Mouse (Mus musculus): ENCODE results near the gene Brms1l. TPM values are rescaled to one million over a fixed set of nuclear protein-coding genes. Genes with fewer than 3 reads are reported as not detected.

The Brms1l gene
- polyA plus RNA-seq, 1 experiment from 2014 or later: 45.3 TPM

DNA sequence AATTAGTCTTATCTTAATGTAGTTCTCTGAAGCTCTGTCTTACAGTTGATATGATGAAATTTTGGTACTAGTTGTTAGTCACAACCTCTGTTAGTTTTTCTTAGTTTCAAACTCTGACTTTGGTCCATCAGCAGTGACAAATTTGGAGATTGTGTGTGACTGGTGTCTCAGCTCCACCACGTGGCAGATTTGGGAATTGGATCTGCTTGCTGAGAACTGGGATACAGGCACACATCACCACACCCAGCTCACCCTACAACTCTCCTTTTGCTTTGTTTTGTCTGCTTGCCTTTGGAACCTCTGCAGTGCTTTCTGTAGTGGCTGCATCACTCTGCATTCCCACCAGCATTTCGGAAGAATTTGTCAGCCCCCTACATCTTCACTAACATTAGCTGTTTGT is 5.0 kb upstream of the Brms1l start:
- Histone ChIP-seq H3K27me3 (replicated peaks; ENCODE audit: low read depth, poor library complexity, severe bottlenecking) (no peaks in the 10 kb centered on the region), H3K4me3 (no peak overlapping the region), H3K36me3 (replicated peaks) (no peaks in the 10 kb centered on the region), H3K4me1 (no peaks in the 10 kb centered on the region; the same call in 1 of the 2 replicates), H3K9me3 (no peaks in the 10 kb centered on the region), H3K27ac (replicated peaks) (no peak overlapping the region)
- 24% methylated on average over 2 of the region's 2 CpGs for WGBS
- DNase-seq (ENCODE audit: low spot score): peak; percentile 58

DNA sequence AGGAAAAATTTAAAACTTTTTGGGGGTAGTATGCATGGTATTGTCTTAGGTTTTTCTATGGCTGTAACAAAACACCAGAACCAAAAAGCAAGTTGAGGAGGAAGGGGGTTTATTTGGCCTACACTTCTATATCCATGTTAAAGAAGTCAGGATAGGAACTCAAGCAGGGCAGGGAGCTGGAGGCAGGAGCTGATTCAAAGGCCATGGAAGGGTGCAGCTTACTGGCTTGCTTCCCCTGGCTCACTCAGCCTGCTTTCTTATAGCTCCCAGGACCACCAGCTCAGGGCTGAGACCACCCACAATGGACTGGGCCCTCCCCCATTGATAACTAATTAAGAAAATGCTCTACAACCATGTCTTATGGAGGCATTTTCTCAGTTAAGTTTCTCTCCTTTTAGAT is 3.2 kb upstream of the Brms1l start:
- no peaks in the 10 kb centered on the region for H3K36me3 ChIP-seq (replicated peaks)
- no peak for DNase-seq (ENCODE audit: low spot score)
- H3K4me1 ChIP-seq: peaks cover 10% of the 10 kb centered on the region
- H3K27me3 ChIP-seq (replicated peaks; ENCODE audit: low read depth, poor library complexity, severe bottlenecking): no peaks in the 10 kb centered on the region
- no peak overlapping the region for H3K27ac ChIP-seq (replicated peaks)
- H3K9me3 ChIP-seq: no peaks in the 10 kb centered on the region
- no peak overlapping the region for H3K4me3 ChIP-seq

DNA sequence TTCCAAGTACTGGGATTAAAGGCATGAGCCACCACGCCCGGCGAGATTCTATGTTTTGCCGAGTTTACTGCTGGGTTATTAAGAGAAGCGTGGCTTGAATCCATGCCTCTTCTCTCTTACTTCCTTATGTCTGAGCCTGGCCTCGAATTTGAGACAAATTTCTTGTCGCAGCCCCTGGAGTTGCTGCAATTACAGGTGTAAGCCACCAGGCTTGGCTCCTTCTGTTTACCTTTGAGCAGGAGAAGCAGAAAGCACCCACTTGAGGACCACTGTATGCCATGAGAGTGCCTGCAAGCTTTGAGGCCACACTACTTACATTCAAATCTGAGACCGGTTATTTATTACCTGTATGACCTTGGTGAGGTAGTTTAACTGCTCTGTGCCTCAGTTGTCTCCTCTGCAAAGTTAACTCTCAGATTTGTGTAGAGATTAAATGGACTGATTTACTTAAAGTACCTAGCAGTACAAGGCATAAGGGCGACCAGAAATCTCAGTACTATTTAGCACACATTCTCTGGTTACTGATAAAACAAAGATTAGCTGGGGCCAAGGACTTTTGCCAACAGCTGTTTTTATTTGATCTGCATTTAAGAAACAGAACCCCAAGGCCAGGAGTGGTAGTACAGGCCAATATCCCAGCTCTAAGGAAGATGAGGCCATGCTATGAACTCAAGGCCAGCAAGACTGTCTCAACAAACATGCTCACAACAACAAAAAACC is 2.1 kb upstream of the Brms1l start:
- Histone ChIP-seq H3K4me1 (peaks cover 12% of the 10 kb centered on the region), H3K27me3 (replicated peaks; ENCODE audit: low read depth, poor library complexity, severe bottlenecking) (no peaks in the 10 kb centered on the region), H3K36me3 (replicated peaks) (peaks cover 3% of the 10 kb centered on the region; the same call in 1 of the 2 replicates), H3K27ac (replicated peaks) (no peak overlapping the region), H3K4me3 (no peak overlapping the region), H3K9me3 (no peaks in the 10 kb centered on the region)
- no peak for DNase-seq (ENCODE audit: low spot score)
- WGBS: 68% methylated on average over 9 of the region's 9 CpGs

DNA sequence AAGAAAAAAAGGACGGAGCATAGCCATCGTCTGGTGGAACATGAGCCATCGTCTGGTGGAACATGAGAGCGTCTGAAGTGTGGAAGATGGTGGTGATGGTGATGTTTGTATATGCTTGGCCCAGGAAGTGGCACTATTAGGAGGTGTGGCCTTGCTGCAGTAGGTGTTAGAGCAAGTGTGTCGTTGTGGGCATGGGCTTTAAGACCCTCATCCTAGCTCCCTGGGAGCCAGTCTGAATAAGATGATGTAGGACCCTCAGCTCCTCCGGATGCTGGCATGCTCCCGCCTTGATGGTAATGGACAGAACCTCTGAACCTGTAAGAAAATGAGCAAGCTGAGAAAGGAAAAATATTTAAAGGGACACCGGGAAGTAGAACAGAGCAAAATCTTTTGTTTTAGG is 1.2 kb upstream of the Brms1l start:
- H3K4me1 ChIP-seq: peaks cover 12% of the 10 kb centered on the region
- H3K4me3 ChIP-seq: no peak overlapping the region
- no peaks in the 10 kb centered on the region for H3K27me3 ChIP-seq (replicated peaks; ENCODE audit: low read depth, poor library complexity, severe bottlenecking)
- 0 out of 2 replicates have a peak overlapping the region, but pooled peaks have one; percentile 45 for H3K27ac ChIP-seq (replicated peaks)
- no peaks in the 10 kb centered on the region for H3K9me3 ChIP-seq
- DNase-seq (ENCODE audit: low spot score): no peak
- WGBS: 87% methylated on average over 8 of the region's 8 CpGs
- peaks cover 7% of the 10 kb centered on the region; the same call in 1 of the 2 replicates for H3K36me3 ChIP-seq (replicated peaks)

DNA sequence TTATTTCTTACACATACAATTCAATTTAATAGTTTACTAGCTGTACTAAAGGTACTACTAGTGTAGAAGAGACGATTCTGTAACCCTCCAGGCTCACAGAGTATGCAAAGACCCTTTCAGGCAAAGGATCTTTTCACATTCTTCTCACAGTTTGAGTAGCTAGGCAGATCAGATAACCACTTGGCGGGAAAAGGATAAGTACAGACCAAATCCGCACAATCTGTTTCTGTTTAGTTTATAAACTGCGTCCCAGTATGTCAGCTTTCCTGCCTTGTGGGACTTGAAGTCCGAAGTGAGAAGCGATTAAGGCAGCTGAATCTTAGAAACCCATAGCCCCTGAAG is 296 bp upstream of the Brms1l start:
- DNase-seq (ENCODE audit: low spot score): no peak
- Histone ChIP-seq H3K27me3 (replicated peaks; ENCODE audit: low read depth, poor library complexity, severe bottlenecking) (no peaks in the 10 kb centered on the region), H3K4me3 (peak overlapping the region; percentile 86), H3K27ac (replicated peaks) (peak overlapping the region; percentile 92), H3K4me1 (peaks cover 12% of the 10 kb centered on the region), H3K36me3 (replicated peaks) (peaks cover 13% of the 10 kb centered on the region), H3K9me3 (no peaks in the 10 kb centered on the region)
- under 1% methylated on average over 6 of the region's 6 CpGs for WGBS

DNA sequence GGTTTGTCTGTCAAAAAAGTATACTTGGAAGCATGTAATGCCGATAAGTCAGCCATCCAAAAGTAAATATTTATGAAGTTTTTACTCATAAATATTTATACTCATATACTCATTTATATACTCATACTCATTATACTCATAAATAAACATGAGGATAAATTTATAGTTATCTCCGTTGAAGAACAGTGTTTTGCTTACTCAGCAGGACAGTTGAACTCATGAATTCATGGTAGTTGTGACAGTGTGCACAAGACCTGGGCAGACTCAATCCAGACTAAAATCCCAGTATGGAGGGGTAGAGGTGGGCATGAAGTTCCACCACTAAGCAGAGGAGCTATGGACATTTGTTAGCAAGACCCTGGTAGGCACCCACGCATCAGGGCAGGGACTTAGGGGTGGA is 1.4 kb downstream of the Brms1l start:
- DNase-seq (ENCODE audit: low spot score): no peak
- Histone ChIP-seq H3K27ac (replicated peaks) (no peak overlapping the region), H3K9me3 (no peaks in the 10 kb centered on the region), H3K4me1 (peaks cover 12% of the 10 kb centered on the region), H3K4me3 (peak overlapping the region; percentile 86; the same call in 1 of the 2 replicates), H3K27me3 (replicated peaks; ENCODE audit: low read depth, poor library complexity, severe bottlenecking) (no peaks in the 10 kb centered on the region), H3K36me3 (replicated peaks) (peaks cover 26% of the 10 kb centered on the region)
- 88% methylated on average over 3 of the region's 3 CpGs for WGBS

DNA sequence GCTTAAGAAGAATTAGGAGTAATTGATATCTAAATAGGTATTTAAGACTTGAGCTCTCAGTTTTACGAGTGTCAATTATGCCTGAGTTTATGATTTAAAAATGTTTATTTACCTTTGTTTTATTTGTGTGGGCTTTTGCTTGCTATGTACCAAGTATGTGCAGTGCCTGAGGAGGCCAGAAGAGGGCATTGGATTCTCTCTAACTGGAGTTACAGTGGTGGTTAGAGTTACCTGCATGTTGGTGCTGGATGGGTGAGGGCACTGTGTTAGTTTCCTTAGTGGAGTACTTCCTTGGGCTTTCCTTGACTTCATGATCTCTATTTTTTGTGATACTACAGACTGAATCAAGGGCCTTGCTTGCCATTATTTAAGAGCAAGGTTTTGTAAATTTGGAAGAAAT is 10.6 kb downstream of the Brms1l start:
- DNase-seq (ENCODE audit: low spot score): peak; percentile 43
- H3K4me1 ChIP-seq: no peaks in the 10 kb centered on the region
- WGBS: 66% methylated on average over 1 of the region's 1 CpGs
- no peaks in the 10 kb centered on the region; the same call in 1 of the 2 replicates for H3K9me3 ChIP-seq
- no peak overlapping the region for H3K27ac ChIP-seq (replicated peaks)
- no peaks in the 10 kb centered on the region for H3K27me3 ChIP-seq (replicated peaks; ENCODE audit: low read depth, poor library complexity, severe bottlenecking)
- H3K36me3 ChIP-seq (replicated peaks): peaks cover 75% of the 10 kb centered on the region
- no peak overlapping the region for H3K4me3 ChIP-seq

DNA sequence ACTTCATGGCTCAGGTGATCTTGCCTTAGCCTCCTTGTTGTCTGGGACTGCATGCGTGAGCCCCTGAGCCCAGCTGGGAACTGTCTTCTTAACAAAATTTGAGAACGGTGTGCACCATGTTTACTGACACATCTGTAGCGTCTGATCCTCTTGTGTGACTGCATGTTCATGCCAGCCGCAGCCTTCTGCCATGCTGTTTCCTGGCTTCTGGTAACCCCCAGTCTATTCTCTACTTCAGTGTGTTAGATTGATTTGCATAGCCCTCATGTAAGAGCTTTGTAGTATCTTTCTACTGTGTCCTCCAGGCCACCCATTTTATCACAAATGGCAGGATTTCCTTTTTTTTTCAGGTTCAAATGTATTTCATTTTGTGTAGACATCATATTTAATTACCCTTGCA is 11.7 kb downstream of the Brms1l start:
- Histone ChIP-seq H3K4me1 (no peaks in the 10 kb centered on the region), H3K27ac (replicated peaks) (no peak overlapping the region), H3K36me3 (replicated peaks) (peaks cover 75% of the 10 kb centered on the region), H3K27me3 (replicated peaks; ENCODE audit: low read depth, poor library complexity, severe bottlenecking) (no peaks in the 10 kb centered on the region), H3K4me3 (no peak overlapping the region), H3K9me3 (no peaks in the 10 kb centered on the region; the same call in 1 of the 2 replicates)
- no peak for DNase-seq (ENCODE audit: low spot score)
- 95% methylated on average over 4 of the region's 4 CpGs for WGBS

DNA sequence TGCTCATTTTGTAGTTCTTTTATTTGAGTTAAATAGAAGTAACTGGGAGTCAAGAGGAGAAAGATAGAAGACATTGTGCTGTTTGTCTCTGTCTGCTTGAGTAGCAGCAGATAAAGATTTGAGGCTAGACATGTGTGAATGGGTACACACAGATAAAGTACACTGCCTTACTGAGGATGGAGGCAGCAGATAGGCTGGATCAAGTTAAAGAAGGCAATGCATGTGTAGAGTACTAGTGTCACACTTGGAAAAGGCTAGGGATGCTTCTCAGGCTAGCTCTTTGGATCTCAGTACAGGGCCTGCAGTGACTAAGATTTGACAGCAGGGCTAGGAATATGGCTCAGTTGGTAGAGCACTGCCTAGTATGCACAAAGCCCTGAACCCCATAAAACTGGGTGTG is 14.5 kb downstream of the Brms1l start:
- no peaks in the 10 kb centered on the region for H3K4me1 ChIP-seq
- H3K9me3 ChIP-seq: peaks cover under 1% of the 10 kb centered on the region; the same call in 1 of the 2 replicates
- DNase-seq (ENCODE audit: low spot score): no peak
- H3K27ac ChIP-seq (replicated peaks): no peak overlapping the region
- H3K4me3 ChIP-seq: no peak overlapping the region
- H3K27me3 ChIP-seq (replicated peaks; ENCODE audit: low read depth, poor library complexity, severe bottlenecking): no peaks in the 10 kb centered on the region
- peaks cover 84% of the 10 kb centered on the region for H3K36me3 ChIP-seq (replicated peaks)

DNA sequence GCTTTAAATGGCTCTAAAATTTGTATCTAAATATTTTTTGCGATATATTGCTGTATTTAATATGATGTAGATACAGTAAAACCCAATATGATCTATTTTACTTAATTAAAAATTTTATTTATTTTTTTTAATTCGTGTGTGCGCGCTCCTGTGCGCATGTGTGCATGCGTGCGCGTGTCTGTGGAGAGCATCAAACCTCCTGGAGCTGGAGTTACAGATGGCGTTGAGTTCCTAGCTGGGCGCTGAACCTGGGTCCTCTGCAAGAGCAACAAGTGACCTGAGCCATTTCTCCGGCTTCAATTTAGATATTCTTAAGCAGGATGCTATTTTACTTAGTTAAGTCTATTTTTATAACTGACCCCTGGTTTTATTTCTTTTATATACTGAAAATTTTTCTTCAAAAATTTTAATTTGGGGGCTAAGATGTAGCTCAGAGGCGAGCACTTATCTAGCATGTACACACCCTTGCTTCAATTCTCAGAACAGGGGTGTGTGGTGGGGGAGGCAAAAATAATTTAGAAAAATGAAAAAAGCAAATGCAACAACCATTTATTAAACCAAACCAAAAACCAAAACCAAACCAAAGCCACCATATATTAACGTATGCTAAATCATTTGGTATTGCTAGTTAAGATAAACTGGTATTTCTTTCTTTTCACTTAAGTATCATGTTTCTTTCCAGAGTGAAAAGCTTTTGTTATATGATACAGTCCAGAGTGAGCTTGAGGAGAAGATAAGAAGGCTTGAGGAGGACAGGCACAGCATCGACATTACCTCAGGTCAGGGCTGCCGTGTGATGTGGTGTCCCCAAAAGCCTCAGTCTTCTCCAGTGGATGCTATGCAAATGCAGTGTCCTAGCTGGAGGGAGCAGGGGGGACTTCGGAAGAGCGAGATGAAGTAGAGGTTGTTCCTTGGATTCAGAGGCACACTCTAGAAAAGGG is 23.6 kb downstream of the Brms1l start:
- no peaks in the 10 kb centered on the region for H3K27me3 ChIP-seq (replicated peaks; ENCODE audit: low read depth, poor library complexity, severe bottlenecking)
- DNase-seq (ENCODE audit: low spot score): no peak
- peaks cover 16% of the 10 kb centered on the region for H3K9me3 ChIP-seq
- no peaks in the 10 kb centered on the region for H3K4me1 ChIP-seq
- WGBS: 93% methylated on average over 17 of the region's 17 CpGs
- peaks cover 90% of the 10 kb centered on the region for H3K36me3 ChIP-seq (replicated peaks)
- H3K27ac ChIP-seq (replicated peaks): no peak overlapping the region
- no peak overlapping the region for H3K4me3 ChIP-seq

DNA sequence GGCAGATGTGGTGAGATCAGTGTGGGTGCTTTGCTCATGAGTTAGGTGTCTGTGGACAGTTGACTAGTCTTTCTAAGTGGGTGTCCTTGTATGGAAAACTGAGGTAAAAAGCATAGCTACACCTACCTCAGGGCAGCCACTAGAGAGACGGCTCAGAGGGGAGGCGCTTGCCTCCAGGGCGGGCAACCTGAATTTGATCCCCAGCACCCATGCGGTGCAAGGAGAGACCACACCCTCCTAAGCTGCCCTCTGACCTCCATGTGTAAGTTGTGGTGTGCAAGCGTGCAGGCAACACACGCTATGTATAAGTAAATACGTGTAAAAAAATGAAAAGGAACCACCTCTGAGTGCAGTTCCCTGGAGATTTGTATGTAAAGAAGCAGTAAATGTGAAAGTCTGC is 24.5 kb downstream of the Brms1l start:
- Histone ChIP-seq H3K27ac (replicated peaks) (no peak overlapping the region), H3K4me3 (no peak overlapping the region), H3K4me1 (no peaks in the 10 kb centered on the region), H3K9me3 (peaks cover 16% of the 10 kb centered on the region), H3K36me3 (replicated peaks) (peaks cover 90% of the 10 kb centered on the region), H3K27me3 (replicated peaks; ENCODE audit: low read depth, poor library complexity, severe bottlenecking) (no peaks in the 10 kb centered on the region)
- DNase-seq (ENCODE audit: low spot score): no peak
- 89% methylated on average over 7 of the region's 7 CpGs for WGBS

DNA sequence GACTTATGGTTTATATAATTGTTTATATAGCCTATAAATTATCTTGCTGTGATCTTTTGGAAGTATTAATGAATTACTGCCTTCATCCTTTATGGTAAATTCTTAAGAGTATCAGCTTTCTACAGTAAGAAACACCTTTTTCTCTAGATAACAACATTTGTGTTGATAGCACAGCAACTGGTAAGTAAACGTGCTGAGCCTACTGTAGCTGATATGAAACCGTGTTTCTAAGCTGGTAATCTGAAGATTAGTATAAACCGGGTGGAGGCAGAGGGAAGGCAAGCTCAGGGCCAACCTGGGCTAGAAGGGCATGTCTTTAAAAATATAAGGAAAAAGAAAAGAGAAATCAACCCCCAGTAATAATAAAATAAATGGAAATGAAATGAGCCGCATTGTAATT is 31.6 kb downstream of the Brms1l start:
- no peaks in the 10 kb centered on the region for H3K27me3 ChIP-seq (replicated peaks; ENCODE audit: low read depth, poor library complexity, severe bottlenecking)
- no peak overlapping the region for H3K27ac ChIP-seq (replicated peaks)
- no peak for DNase-seq (ENCODE audit: low spot score)
- peaks cover 88% of the 10 kb centered on the region for H3K36me3 ChIP-seq (replicated peaks)
- WGBS: 95% methylated on average over 4 of the region's 4 CpGs
- H3K9me3 ChIP-seq: peaks cover 6% of the 10 kb centered on the region; the same call in 1 of the 2 replicates
- no peak overlapping the region for H3K4me3 ChIP-seq
- H3K4me1 ChIP-seq: no peaks in the 10 kb centered on the region
